Mouse (Mus musculus) fibroblast of lung, adult 2 months (primary cell): Measurements from ENCODE around the gene Tle6.

Source experiments
- DNase-seq: peaks from one replicate; pipeline ENCODE4 v3.0.0-alpha.2; 2011; ENCODE audit warnings: low read depth

The Tle6 gene

DNA sequence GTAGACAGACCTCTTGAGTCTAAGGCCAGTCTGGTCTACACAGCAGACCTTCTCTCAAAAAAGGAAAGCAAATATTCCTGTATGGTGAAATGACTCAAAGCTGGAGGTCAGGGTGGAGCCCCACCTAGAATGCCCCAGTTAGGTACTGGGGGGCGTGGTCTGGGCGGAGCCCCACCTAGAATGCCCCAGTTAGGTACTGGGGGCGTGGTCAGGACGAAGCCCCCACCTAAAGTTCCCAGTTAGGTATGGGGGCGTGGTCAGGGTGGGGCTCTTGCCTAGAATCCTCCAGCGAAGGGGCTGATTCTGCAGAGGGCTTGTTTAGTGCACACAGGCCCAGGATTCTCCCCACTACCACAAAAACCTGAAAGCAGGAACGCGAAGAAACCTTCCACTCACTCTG, 22.6 kb upstream of the Tle6 start:
- DNase-seq, result no peak

GRCm38 (mm10) chr10:81620786-81621185, 19.9 kb upstream of the Tle6 start:
- no peak for DNase-seq

- no peak for DNase-seq
Measured at GRCm38 (mm10) chr10:81619976-81620375, 19.1 kb upstream of the Tle6 start.

- no peak for DNase-seq
Measured at GRCm38 (mm10) chr10:81615486-81615885, 14.6 kb upstream of the Tle6 start.

GRCm38 (mm10) chr10:81612779-81613178, 11.9 kb upstream of the Tle6 start:
- no peak for DNase-seq

GRCm38 (mm10) chr10:81608308-81608707, 7.4 kb upstream of the Tle6 start:
- no peak for DNase-seq

- peak; percentile 97 for DNase-seq
Measured at GRCm38 (mm10) chr10:81605974-81606751, 5.3 kb upstream of the Tle6 start, which contains the start of gene BC025920. Gene BC025920 (plus strand): TSS chr10:81606270.

- DNase-seq, result no peak
Measured at GRCm38 (mm10) chr10:81605666-81605973, 4.7 kb upstream of the Tle6 start.

- DNase-seq, result no peak
Measured at GRCm38 (mm10) chr10:81604968-81605665, 4.2 kb upstream of the Tle6 start.

- no peak for DNase-seq
Measured at GRCm38 (mm10) chr10:81604019-81604967, 3.4 kb upstream of the Tle6 start.

DNA sequence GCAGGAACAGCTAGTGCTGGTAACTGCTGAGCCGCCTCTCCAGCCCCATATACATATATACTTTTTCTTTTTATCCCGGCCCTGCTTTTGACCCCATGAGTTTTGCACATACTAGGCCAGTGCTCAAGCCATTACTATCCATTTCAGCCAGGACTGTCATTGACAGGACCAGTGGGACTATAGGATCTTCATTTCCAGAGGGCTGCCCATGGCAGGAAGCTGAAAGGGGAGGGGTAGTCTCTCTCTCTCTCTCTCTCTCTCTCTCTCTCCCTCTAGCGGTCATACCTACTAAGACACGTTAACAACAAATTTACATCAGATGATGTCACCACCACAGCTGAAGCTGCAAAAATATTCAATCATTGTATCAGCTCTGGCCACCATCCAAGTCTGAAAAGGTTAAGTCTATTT, 1.9 kb upstream of the Tle6 start:
- no peak for DNase-seq

GRCm38 (mm10) chr10:81601396-81601905, 578 bp upstream of the Tle6 start:
- no peak for DNase-seq

GRCm38 (mm10) chr10:81600096-81600495, 777 bp downstream of the Tle6 start:
- no peak for DNase-seq

- DNase-seq, result no peak
Measured at GRCm38 (mm10) chr10:81599630-81600029, 1.2 kb downstream of the Tle6 start.

DNA sequence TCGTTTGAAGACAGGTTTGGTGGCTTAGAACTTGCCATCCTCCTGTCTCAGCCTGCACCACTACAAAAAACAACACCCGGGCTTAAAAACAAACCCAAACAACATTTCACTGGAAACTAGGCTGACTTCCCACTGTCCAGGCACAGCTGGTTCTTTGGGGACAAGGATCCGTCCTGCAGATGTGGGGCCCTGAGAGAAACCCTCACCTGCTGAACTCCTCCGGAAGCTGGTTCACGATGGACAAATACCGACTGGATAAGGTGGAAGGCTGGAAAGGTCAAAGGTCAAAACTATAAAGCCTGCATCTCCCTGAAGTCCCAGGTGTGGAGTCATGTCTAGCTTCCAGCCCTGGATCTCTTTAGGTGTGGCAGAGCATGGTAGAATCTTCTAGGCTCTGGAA, 2.0 kb downstream of the Tle6 start:
- DNase-seq, result no peak

DNA sequence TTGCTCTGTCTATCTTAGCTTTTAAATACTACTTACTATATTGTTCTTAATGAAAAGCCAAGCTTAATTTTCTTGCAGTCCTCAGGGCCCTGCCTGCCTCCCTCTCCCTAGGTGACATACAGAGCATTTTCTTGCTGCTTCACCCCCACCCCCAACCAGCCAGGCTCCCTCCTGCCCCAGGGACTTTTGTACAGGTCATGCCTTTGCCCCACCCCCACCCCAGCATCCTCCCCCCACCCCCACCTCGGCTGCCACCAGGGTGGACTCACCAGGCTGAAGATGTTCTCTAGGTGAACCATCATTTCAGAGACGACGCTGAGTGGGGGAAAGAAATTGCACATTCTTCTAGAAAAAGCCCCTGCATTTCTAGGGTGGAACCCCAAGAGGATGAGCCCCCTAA, 2.5 kb downstream of the Tle6 start:
- DNase-seq, result no peak

GRCm38 (mm10) chr10:81597137-81597950, 3.5 kb downstream of the Tle6 start:
- peak; percentile 88 for DNase-seq

DNA sequence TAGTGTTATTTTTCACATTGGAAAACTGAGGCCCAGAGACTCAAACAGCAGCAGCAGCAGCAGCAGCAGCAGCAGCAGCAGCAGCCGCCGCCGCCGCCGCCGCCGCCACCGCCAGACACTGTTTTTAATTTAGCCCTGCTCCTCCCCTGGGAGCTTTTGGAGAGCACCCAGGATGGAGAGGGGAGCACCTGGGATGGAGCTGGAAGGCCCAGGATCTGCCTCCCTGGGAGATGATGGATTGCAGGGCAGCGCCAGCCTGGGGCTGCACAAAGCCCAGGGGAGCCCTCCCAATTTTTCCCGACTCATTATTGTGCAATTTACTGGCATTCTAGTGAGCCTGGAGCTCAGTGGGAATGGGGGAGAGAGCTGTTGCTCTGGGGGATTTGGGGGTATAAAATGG, 4.3 kb downstream of the Tle6 start:
- DNase-seq, result peak; percentile 70

DNA sequence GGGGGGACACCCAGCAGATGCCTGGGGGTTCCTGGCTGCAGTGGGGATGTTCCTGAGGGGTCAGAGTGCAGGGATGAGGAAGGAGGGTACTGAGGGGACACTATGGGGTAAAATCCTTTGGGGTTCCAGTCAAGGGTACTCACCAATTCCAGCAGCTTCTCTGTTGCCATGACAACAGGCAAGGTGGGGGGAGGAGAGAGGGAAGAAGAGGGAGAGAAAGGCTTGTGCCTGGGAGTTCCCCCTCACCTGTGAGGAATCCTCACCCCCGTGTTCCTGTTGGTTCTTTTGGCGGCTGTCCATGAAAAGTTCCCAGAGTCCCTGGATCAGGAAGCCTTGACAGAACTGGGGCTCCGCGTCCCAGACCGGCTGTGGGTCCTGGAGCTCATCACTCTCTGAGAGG, 5.3 kb downstream of the Tle6 start:
- DNase-seq, result no peak

- no peak for DNase-seq
Measured at GRCm38 (mm10) chr10:81593935-81594334, 6.9 kb downstream of the Tle6 start.

GRCm38 (mm10) chr10:81593223-81593622, 7.7 kb downstream of the Tle6 start:
- DNase-seq, result no peak
